Mouse (Mus musculus) brown adipose tissue, adult 24 weeks (tissue): ENCODE data around the gene Cyp3a16. TPM values are rescaled to one million over a fixed set of nuclear protein-coding genes. Genes with fewer than 3 reads are reported as not detected.
"Not testable (repeated sequence)": the region's sequence is repeated elsewhere in the genome, so short reads cannot be mapped to it uniquely, and the experiment has no call there.

ENCODE experiments used
- H3K27ac ChIP-seq: fragments of 200-500 bp; replicated peaks from 2 replicates; pipeline ENCODE4 v1.5.1; 2012; ENCODE audit warnings: low read depth, mild to moderate bottlenecking, low read length
- H3K4me1 ChIP-seq: fragments of 200-500 bp; 2 replicates; pipeline ENCODE4 v1.6.1; 2012; ENCODE audit warnings: low read length, mixed read lengths; ENCODE audit not compliant: control insufficient read depth, insufficient read depth, insufficient read length
- H3K4me3 ChIP-seq: fragments of 200-500 bp; 2 replicates; pipeline ENCODE4 v1.5.1; 2012; ENCODE audit warnings: low read depth, mild to moderate bottlenecking, low read length, moderate library complexity; ENCODE audit not compliant: insufficient read depth
- polyA plus RNA-seq: library from polyadenylated mRNA; stranded (reverse); fragments of >200 nt; gene quantifications from 2 replicates; pipeline ENCODE4 v1.2.4, GENCODE M21; 2012; ENCODE audit not compliant: missing spikeins, insufficient read depth, insufficient read length

Cyp3a16 gene
- polyA plus RNA-seq, result not detected in 2 replicates

DNA sequence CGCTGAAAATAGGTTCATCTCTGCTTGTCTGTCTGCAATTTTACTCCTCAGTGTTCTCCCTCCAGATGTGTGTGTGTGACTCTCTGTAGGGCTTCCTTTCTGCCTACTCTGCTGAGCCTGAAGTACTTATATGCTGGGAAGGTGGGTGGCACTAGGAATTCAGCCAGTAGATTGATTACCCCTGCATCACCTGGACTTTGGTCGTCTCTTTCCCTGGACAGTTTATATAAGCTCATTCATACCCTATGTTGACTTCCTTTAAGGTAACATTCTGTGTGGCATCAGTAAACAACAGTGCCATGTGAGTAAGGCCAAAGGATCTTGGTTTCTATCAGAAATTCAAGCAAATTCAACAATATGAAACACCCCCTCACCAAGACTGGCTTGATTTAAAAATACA, at the start of gene Cyp3a16:
Cyp3a16 (minus strand) TSS at position 101 of the 400 bp plus-strand sequence.
- not testable (repeated sequence) for H3K4me3 ChIP-seq, H3K27ac ChIP-seq, H3K4me1 ChIP-seq

- H3K4me1 ChIP-seq, result no peaks in the 10 kb centered on the region
- no peak overlapping the region for H3K27ac ChIP-seq
- no peak overlapping the region for H3K4me3 ChIP-seq
Observed at GRCm38 (mm10) chr5:145490300-145490699, 20.8 kb upstream of the Cyp3a16 start.

DNA sequence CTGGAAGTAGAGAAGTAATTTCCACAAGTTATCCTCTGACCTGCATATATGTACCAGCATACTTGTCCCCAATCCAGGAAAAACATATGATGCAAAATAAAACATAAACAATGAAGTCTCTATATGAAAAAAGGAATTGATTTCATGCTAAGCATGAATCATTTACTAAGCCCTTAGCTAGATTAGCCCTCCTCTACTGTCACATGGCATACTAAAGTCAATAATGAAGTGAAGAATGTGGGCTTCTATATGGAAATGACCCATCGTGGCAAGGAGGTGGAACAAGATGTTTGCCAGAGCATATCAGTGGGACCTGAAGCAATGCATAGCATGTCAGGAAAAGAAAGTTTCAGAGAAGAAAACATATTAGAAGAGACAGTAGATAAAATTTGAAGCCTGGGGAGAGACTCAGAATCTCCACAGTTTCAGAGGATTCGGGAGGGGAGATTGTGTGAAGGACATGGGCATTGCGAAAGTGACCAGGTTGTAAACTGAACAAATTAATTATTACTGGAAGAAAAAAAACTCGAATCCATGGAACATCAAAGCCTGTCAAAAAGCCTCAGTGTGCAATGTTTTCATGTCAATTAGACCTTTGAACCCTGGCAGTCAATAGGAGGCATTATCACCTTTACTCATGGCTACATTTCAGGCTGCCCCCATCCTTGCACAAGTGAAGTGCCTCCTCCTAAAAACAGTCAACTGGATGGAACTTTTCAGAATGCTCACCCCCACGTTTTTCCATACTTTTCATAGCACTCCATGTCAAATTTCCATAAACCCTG, 5.0 kb downstream of the Cyp3a16 start:
- H3K27ac ChIP-seq, result no peak overlapping the region
- H3K4me3 ChIP-seq, result no peak overlapping the region
- H3K4me1 ChIP-seq, result no peaks in the 10 kb centered on the region

GRCm38 (mm10) chr5:145462321-145462720, 7.2 kb downstream of the Cyp3a16 start:
- H3K4me1 ChIP-seq, result no peaks in the 10 kb centered on the region
- no peak overlapping the region for H3K4me3 ChIP-seq
- H3K27ac ChIP-seq, result no peak overlapping the region

- Histone ChIP-seq H3K4me3 (no peak overlapping the region), H3K4me1 (no peaks in the 10 kb centered on the region), H3K27ac (no peak overlapping the region)
Observed at GRCm38 (mm10) chr5:145454389-145454788, 15.1 kb downstream of the Cyp3a16 start.

GRCm38 (mm10) chr5:145433688-145434087, 35.8 kb downstream of the Cyp3a16 start:
- H3K4me3 ChIP-seq, result no peak overlapping the region
- H3K4me1 ChIP-seq, result no peaks in the 10 kb centered on the region
- no peak overlapping the region for H3K27ac ChIP-seq

- Histone ChIP-seq H3K27ac (no peak overlapping the region), H3K4me3 (no peak overlapping the region), H3K4me1 (no peaks in the 10 kb centered on the region)
Observed at GRCm38 (mm10) chr5:145431004-145431403, 38.5 kb downstream of the Cyp3a16 start.

DNA sequence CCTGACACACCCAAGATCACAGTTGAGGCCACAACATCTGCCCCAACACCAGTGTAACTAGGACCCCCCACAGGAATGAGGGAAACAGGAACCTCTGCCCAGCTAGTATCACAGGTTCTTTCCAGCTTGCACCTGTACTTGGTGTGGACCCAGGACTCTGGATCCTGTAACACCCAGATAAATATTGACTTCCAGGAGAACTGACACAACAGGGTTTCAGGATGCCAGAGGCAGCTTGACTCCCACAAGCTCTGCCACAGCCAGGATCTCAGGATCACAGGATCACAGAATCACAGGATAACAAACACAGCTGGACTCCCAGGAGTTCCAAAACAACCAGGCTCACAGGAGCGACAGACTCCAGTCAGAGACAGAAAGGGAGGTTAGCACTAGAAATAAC, 47.2 kb downstream of the Cyp3a16 start:
- Histone ChIP-seq H3K27ac (no peak overlapping the region), H3K4me1 (no peaks in the 10 kb centered on the region), H3K4me3 (no peak overlapping the region)

GRCm38 (mm10) chr5:145415416-145415815, 54.1 kb downstream of the Cyp3a16 start:
- H3K4me3 ChIP-seq, H3K4me1 ChIP-seq, H3K27ac ChIP-seq: not testable (repeated sequence)

Other genes with a start within 250 kb of the Cyp3a16 start
- 27.5 and 33.7 TPM in 2 replicates for gene Zfp655, start 238.0 kb downstream of the Cyp3a16 start, polyA plus RNA-seq
- 2.7 and 4.0 TPM in 2 replicates for gene Zscan25, start 189.2 kb downstream of the Cyp3a16 start, polyA plus RNA-seq
- gene Cyp3a57, start 124.4 kb downstream of the Cyp3a16 start, polyA plus RNA-seq, result not detected in 2 replicates
- not detected in 2 replicates for gene Cyp3a41b, start 115.0 kb upstream of the Cyp3a16 start, polyA plus RNA-seq